Mouse (Mus musculus): ENCODE results near the gene Trp53tg5. TPM values are rescaled to one million over a fixed set of nuclear protein-coding genes. Genes with fewer than 3 reads are reported as not detected.

Gene Trp53tg5
- polyA plus RNA-seq, 1 experiment from 2014 or later = not detected

DNA sequence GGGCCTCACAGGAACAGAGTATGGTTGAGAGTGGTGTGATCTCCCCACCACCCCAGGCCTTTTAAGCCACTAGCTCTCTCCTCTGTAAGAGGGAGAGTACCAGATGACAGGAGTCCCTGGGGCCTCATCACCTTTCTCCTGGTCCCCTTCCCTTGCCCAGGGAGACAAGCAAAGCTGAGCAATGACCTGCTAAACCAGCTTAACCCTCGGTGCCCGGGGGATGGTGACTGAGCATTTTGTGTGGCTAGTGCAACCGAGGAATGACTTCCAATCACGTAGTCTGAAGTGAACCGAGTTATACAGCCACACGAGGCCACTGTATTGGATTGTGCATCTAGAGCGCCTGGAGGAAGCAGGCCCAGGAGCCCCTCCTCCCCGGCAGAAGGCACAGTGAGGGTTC lies 49.1 kb downstream of the Trp53tg5 start:
- Histone ChIP-seq H3K9me3 (replicated peaks; ENCODE audit: control insufficient read depth, low read length) (no peaks in the 10 kb centered on the region), H3K9ac (ENCODE audit: low read length) (no peak overlapping the region), H3K36me3 (ENCODE audit: control insufficient read depth, insufficient read depth, low read length) (peaks cover 26% of the 10 kb centered on the region), H3K4me3 (replicated peaks; ENCODE audit: low read length) (no peak overlapping the region), H3K27ac (ENCODE audit: low read length) (no peak overlapping the region), H3K4me1 (ENCODE audit: control insufficient read depth, insufficient read depth, low read length) (no peaks in the 10 kb centered on the region), H3K27me3 (ENCODE audit: control insufficient read depth, insufficient read depth, low read length) (no peaks in the 10 kb centered on the region), H3K4me2 (ENCODE audit: low read depth, low read length) (no peak overlapping the region)
- no peak for ATAC-seq (ENCODE audit: insufficient read depth, low FRiP score)
- WGBS = 86% methylated on average over 8 of the region's 8 CpGs

- Histone ChIP-seq H3K27me3 (ENCODE audit: control insufficient read depth, insufficient read depth, low read length) (no peaks in the 10 kb centered on the region), H3K9me3 (replicated peaks; ENCODE audit: control insufficient read depth, low read length) (no peaks in the 10 kb centered on the region), H3K36me3 (ENCODE audit: control insufficient read depth, insufficient read depth, low read length) (peaks cover 21% of the 10 kb centered on the region), H3K4me1 (ENCODE audit: control insufficient read depth, insufficient read depth, low read length) (no peaks in the 10 kb centered on the region; the same call in 1 of the 2 replicates), H3K4me3 (replicated peaks; ENCODE audit: low read length) (no peak overlapping the region), H3K9ac (ENCODE audit: low read length) (no peak overlapping the region), H3K4me2 (ENCODE audit: low read depth, low read length) (no peak overlapping the region), H3K27ac (ENCODE audit: low read length) (no peak overlapping the region; the same call in 1 of the 2 replicates)
- ATAC-seq (ENCODE audit: insufficient read depth, low FRiP score) = no peak
- 86% methylated on average over 11 of the region's 11 CpGs for WGBS
Measured at GRCm38 (mm10) chr2:164423464-164423863, 50.1 kb downstream of the Trp53tg5 start.

GRCm38 (mm10) chr2:164422675-164423393 lies 50.7 kb downstream of the Trp53tg5 start:
- Histone ChIP-seq H3K4me2 (ENCODE audit: low read depth, low read length) (no peak overlapping the region), H3K4me1 (ENCODE audit: control insufficient read depth, insufficient read depth, low read length) (no peaks in the 10 kb centered on the region; the same call in 1 of the 2 replicates), H3K36me3 (ENCODE audit: control insufficient read depth, insufficient read depth, low read length) (peaks cover 16% of the 10 kb centered on the region), H3K9ac (ENCODE audit: low read length) (no peak overlapping the region), H3K27me3 (ENCODE audit: control insufficient read depth, insufficient read depth, low read length) (no peaks in the 10 kb centered on the region), H3K27ac (ENCODE audit: low read length) (peak overlapping the region; percentile 75; the same call in 1 of the 2 replicates), H3K9me3 (replicated peaks; ENCODE audit: control insufficient read depth, low read length) (no peaks in the 10 kb centered on the region), H3K4me3 (replicated peaks; ENCODE audit: low read length) (no peak overlapping the region)
- 0 out of 2 replicates have a peak, but pooled peaks have one; percentile 31 for ATAC-seq (ENCODE audit: insufficient read depth, low FRiP score)
- 80% methylated on average over 15 of the region's 15 CpGs for WGBS

DNA sequence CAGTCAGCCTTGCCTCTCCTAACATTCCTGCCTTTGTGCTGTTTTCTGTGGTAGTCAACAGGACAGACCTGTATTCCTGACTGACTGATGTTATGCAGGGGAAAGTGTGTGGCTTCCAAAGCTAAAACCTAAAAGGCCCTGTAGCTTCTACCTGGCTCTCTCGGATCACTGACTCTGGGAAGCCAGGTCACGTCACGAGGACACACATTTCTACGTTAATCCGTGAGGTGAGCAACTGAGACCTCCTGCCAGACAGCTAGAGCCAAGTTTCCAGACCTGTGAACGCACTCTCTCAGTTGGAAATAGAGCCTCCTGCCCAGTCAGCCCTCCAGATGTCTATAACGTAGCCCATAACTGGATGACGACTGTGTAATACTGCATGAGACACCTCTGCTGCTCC lies 51.5 kb downstream of the Trp53tg5 start:
- Histone ChIP-seq H3K9ac (ENCODE audit: low read length) (no peak overlapping the region), H3K27me3 (ENCODE audit: control insufficient read depth, insufficient read depth, low read length) (no peaks in the 10 kb centered on the region), H3K9me3 (replicated peaks; ENCODE audit: control insufficient read depth, low read length) (no peaks in the 10 kb centered on the region), H3K27ac (ENCODE audit: low read length) (peak overlapping the region; percentile 75), H3K36me3 (ENCODE audit: control insufficient read depth, insufficient read depth, low read length) (peaks cover 16% of the 10 kb centered on the region), H3K4me2 (ENCODE audit: low read depth, low read length) (no peak overlapping the region), H3K4me3 (replicated peaks; ENCODE audit: low read length) (no peak overlapping the region), H3K4me1 (ENCODE audit: control insufficient read depth, insufficient read depth, low read length) (peaks cover 3% of the 10 kb centered on the region; the same call in 1 of the 2 replicates)
- WGBS = 68% methylated on average over 8 of the region's 8 CpGs
- no peak for ATAC-seq (ENCODE audit: insufficient read depth, low FRiP score)

DNA sequence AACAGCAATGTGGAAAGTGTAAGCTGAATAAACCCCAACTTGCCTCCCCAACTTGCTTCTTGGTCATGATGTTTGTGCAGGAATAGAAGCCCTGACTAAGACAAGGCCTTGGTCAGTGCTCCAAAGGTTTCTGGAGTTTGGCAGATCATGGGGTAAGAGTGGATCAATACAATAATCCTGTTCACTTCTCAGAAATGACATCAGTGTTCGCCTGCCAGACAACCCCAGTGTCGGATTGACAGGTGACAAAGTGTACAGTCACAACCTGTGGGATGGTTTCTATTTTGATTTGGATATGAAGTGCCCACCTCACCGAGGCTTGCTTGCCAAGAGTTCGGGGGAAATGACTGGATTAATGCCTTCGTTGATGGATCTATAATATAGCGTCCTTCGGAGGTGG lies 52.2 kb downstream of the Trp53tg5 start:
- Histone ChIP-seq H3K4me2 (ENCODE audit: low read depth, low read length) (no peak overlapping the region), H3K27ac (ENCODE audit: low read length) (peak overlapping the region; percentile 75; the same call in 1 of the 2 replicates), H3K36me3 (ENCODE audit: control insufficient read depth, insufficient read depth, low read length) (peaks cover 16% of the 10 kb centered on the region), H3K4me3 (replicated peaks; ENCODE audit: low read length) (no peak overlapping the region), H3K4me1 (ENCODE audit: control insufficient read depth, insufficient read depth, low read length) (peaks cover 3% of the 10 kb centered on the region; the same call in 1 of the 2 replicates), H3K27me3 (ENCODE audit: control insufficient read depth, insufficient read depth, low read length) (no peaks in the 10 kb centered on the region), H3K9me3 (replicated peaks; ENCODE audit: control insufficient read depth, low read length) (no peaks in the 10 kb centered on the region), H3K9ac (ENCODE audit: low read length) (no peak overlapping the region)
- ATAC-seq (ENCODE audit: insufficient read depth, low FRiP score) = no peak
- 72% methylated on average over 7 of the region's 7 CpGs for WGBS

Other genes with a start within 250 kb of the Trp53tg5 start
- gene Svs2, start 235.3 kb downstream of the Trp53tg5 start, polyA plus RNA-seq (2015; fragmentation: Nextera tagmentation; extraction: Ambion mirVana) = not detected in 2 replicates
- gene Svs3b, start 217.1 kb downstream of the Trp53tg5 start, polyA plus RNA-seq (2015; fragmentation: Nextera tagmentation; extraction: Ambion mirVana) = not detected in 2 replicates
- not detected in 2 replicates for gene Svs4, start 195.3 kb downstream of the Trp53tg5 start, polyA plus RNA-seq (2015; fragmentation: Nextera tagmentation; extraction: Ambion mirVana)
- gene Svs3a, start 184.5 kb downstream of the Trp53tg5 start, polyA plus RNA-seq (2015; fragmentation: Nextera tagmentation; extraction: Ambion mirVana) = not detected in 2 replicates
- gene Svs6, start 157.0 kb downstream of the Trp53tg5 start, polyA plus RNA-seq (2015; fragmentation: Nextera tagmentation; extraction: Ambion mirVana) = not detected in 2 replicates
- not detected in 2 replicates for gene Svs5, start 141.0 kb downstream of the Trp53tg5 start, polyA plus RNA-seq (2015; fragmentation: Nextera tagmentation; extraction: Ambion mirVana)
- gene Slpi, start 84.6 kb downstream of the Trp53tg5 start, polyA plus RNA-seq (2015; fragmentation: Nextera tagmentation; extraction: Ambion mirVana) = 35.5 and 46.1 TPM in 2 replicates
- 41.3 and 45.2 TPM in 2 replicates for gene Rbpjl, start 70.6 kb downstream of the Trp53tg5 start, polyA plus RNA-seq (2015; fragmentation: Nextera tagmentation; extraction: Ambion mirVana)
- gene Matn4, start 68.6 kb downstream of the Trp53tg5 start, polyA plus RNA-seq (2015; fragmentation: Nextera tagmentation; extraction: Ambion mirVana) = 6.4 and 8.9 TPM in 2 replicates
- 150 and 173 TPM in 2 replicates for gene Sdc4, start 29.8 kb downstream of the Trp53tg5 start, polyA plus RNA-seq (2015; fragmentation: Nextera tagmentation; extraction: Ambion mirVana)
- 48.1 and 49.4 TPM in 2 replicates for gene Sys1, start 16.8 kb downstream of the Trp53tg5 start, polyA plus RNA-seq (2015; fragmentation: Nextera tagmentation; extraction: Ambion mirVana)
- gene Gm20458, start 12.8 kb downstream of the Trp53tg5 start, polyA plus RNA-seq (2015; fragmentation: Nextera tagmentation; extraction: Ambion mirVana) = 17.2 and 19.2 TPM in 2 replicates
- 12.1 and 21.3 TPM in 2 replicates for gene Dbndd2, start 12.4 kb upstream of the Trp53tg5 start, polyA plus RNA-seq (2015; fragmentation: Nextera tagmentation; extraction: Ambion mirVana)
- 69.6 and 72.9 TPM in 2 replicates for gene Pigt, start 23.8 kb upstream of the Trp53tg5 start, polyA plus RNA-seq (2015; fragmentation: Nextera tagmentation; extraction: Ambion mirVana)
- gene Wfdc2, start 88.7 kb upstream of the Trp53tg5 start, polyA plus RNA-seq (2015; fragmentation: Nextera tagmentation; extraction: Ambion mirVana) = 155 and 197 TPM in 2 replicates
- not detected in 2 replicates for gene Spint3, start 99.7 kb upstream of the Trp53tg5 start, polyA plus RNA-seq (2015; fragmentation: Nextera tagmentation; extraction: Ambion mirVana)
- 1.3 and 2.2 TPM in 2 replicates for gene Wfdc6a, start 111.7 kb upstream of the Trp53tg5 start, polyA plus RNA-seq (2015; fragmentation: Nextera tagmentation; extraction: Ambion mirVana)
- gene Eppin, start 119.9 kb upstream of the Trp53tg5 start, polyA plus RNA-seq (2015; fragmentation: Nextera tagmentation; extraction: Ambion mirVana) = not detected in 2 replicates
- gene Wfdc6b, start 139.8 kb upstream of the Trp53tg5 start, polyA plus RNA-seq (2015; fragmentation: Nextera tagmentation; extraction: Ambion mirVana) = not detected in 2 replicates
- not detected in 2 replicates for gene Wfdc8, start 139.9 kb upstream of the Trp53tg5 start, polyA plus RNA-seq (2015; fragmentation: Nextera tagmentation; extraction: Ambion mirVana)
- gene Wfdc16, start 165.1 kb upstream of the Trp53tg5 start, polyA plus RNA-seq (2015; fragmentation: Nextera tagmentation; extraction: Ambion mirVana) = not detected in 2 replicates
- gene Wfdc10, start 182.3 kb upstream of the Trp53tg5 start, polyA plus RNA-seq (2015; fragmentation: Nextera tagmentation; extraction: Ambion mirVana) = 0.79 TPM in 1 of 2 replicates, not detected in the other
- not detected in 2 replicates for gene Wfdc9, start 182.9 kb upstream of the Trp53tg5 start, polyA plus RNA-seq (2015; fragmentation: Nextera tagmentation; extraction: Ambion mirVana)
- gene Wfdc11, start 200.4 kb upstream of the Trp53tg5 start, polyA plus RNA-seq (2015; fragmentation: Nextera tagmentation; extraction: Ambion mirVana) = not detected in 2 replicates
- gene Wfdc13, start 211.4 kb upstream of the Trp53tg5 start, polyA plus RNA-seq (2015; fragmentation: Nextera tagmentation; extraction: Ambion mirVana) = 4.2 and 5.5 TPM in 2 replicates
- gene Spint4, start 224.8 kb upstream of the Trp53tg5 start, polyA plus RNA-seq (2015; fragmentation: Nextera tagmentation; extraction: Ambion mirVana) = not detected in 2 replicates
- not detected in 2 replicates for gene Spint5, start 241.6 kb upstream of the Trp53tg5 start, polyA plus RNA-seq (2015; fragmentation: Nextera tagmentation; extraction: Ambion mirVana)